Mouse (Mus musculus) heart, adult 2 months (tissue): ENCODE data around the gene Golga4. TPM values are rescaled to one million over a fixed set of nuclear protein-coding genes. Genes with fewer than 3 reads are reported as not detected.

Source experiments
- DNase-seq, 2 experiments: peaks; one replicate each; pipeline ENCODE4 v3.0.0; 2021
- H3K27ac ChIP-seq: fragments of 200-600 bp; 2 replicates; pipeline ENCODE4 v1.8.1; 2022
- H3K27me3 ChIP-seq: fragments of 200-500 bp; 2 replicates; pipeline ENCODE4 v1.6.1; 2012; ENCODE audit warnings: mild to moderate bottlenecking, low read length, inconsistent platforms, mixed read lengths; ENCODE audit not compliant: control insufficient read depth, insufficient read depth
- H3K36me3 ChIP-seq: fragments of 200-500 bp; 2 replicates; pipeline ENCODE4 v1.6.1; 2012; ENCODE audit warnings: low read length, inconsistent platforms; ENCODE audit not compliant: control insufficient read depth, insufficient read depth
- H3K4me1 ChIP-seq: fragments of 200-500 bp; 2 replicates; pipeline ENCODE4 v1.6.1; 2011; ENCODE audit warnings: low read length; ENCODE audit not compliant: control insufficient read depth, insufficient read depth
- H3K4me3 ChIP-seq: fragments of 200-600 bp; 2 replicates; pipeline ENCODE4 v1.8.1; 2022
- H3K79me2 ChIP-seq: fragments of 200-500 bp; replicated peaks from 2 replicates; pipeline ENCODE4 v1.6.1; 2012; ENCODE audit warnings: mild to moderate bottlenecking, inconsistent platforms, low read length, moderate library complexity, mixed read lengths; ENCODE audit not compliant: control insufficient read depth, insufficient read depth
- H3K9ac ChIP-seq: fragments of 200-500 bp; 2 replicates; pipeline ENCODE4 v1.6.1; 2012; ENCODE audit warnings: low read depth, mild to moderate bottlenecking, control low read depth, inconsistent platforms, low read length, mixed read lengths
- CTCF ChIP-seq: fragments of 200-600 bp; IDR thresholded peaks from 2 replicates; pipeline ENCODE4 v1.8.1; 2022; ENCODE audit warnings: antibody characterized with exemption, mild to moderate bottlenecking, moderate library complexity
- EP300 ChIP-seq: fragments of 200-500 bp; IDR thresholded peaks from 2 replicates; pipeline ENCODE4 v1.6.1; 2011; ENCODE audit warnings: low read depth, low read length, control low read depth; ENCODE audit not compliant: insufficient read depth
- POLR2A ChIP-seq: fragments of 200-500 bp; IDR thresholded peaks from 2 replicates; pipeline ENCODE4 v1.6.1; 2011; ENCODE audit warnings: mild to moderate bottlenecking, low read depth, low read length, control low read depth; ENCODE audit not compliant: insufficient read depth
- WGBS: fragments of 180-500 bp; shearing (Covaris S2); methylation state at CpG from one replicate; pipeline ENCODE4 v1.1.7; 2018; 5-methylcytosine and 5-hydroxymethylcytosine counted together
- intact Hi-C: fragments of 180-260 bp; cut with DNase I; formaldehyde crosslinking; loops from one replicate; pipeline ENCODE4 v1.15.1; 2025
- polyA plus RNA-seq: library from polyadenylated mRNA; depleted of rRNA; stranded (reverse); fragments of >200 nt; gene quantifications from 2 replicates; pipeline ENCODE4 v1.2.3, GENCODE M21; 2012
- total RNA-seq, 2 experiments: library from RNA; stranded (reverse); gene quantifications; 2 replicates each; pipeline ENCODE4 v1.2.3; 2021

Gene Golga4
- total and polyA plus RNA-seq, 3 experiments: 34.4 to 420 (median 350) TPM

DNA sequence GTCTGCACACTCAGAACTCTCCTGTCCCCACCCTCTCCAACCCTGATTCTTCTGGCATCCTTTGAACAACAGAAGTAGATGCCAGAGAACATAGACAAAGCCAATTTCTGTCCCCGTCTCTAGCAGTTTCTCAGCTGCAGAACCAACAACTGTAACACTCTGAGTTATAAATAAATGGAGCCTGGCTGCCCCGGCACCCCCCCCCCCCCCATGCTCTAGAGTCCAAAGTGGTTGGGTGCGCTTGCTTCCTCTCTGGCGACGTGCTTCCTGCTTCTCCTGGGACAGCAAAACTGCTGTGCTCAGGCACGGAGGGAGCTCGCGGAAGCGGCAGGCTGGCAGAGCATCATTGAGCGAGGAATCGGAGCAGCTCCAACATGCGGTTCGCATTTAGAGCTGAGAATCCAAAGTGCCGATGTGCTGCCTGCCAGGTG is 105.1 kb downstream of the Golga4 start:
- WGBS: 2% methylated on average over 14 of the region's 14 CpGs
- DNase-seq: peak; percentile 75 to 83
- Histone ChIP-seq H3K4me3 (peak overlapping the region; percentile 35), H3K36me3 (no peaks in the 10 kb centered on the region; the same call in 1 of the 2 replicates), H3K27me3 (no peaks in the 10 kb centered on the region), H3K9ac (peak overlapping the region; percentile 63), H3K79me2 (no peaks in the 10 kb centered on the region), H3K27ac (peak overlapping the region; percentile 87), H3K4me1 (peaks cover 19% of the 10 kb centered on the region)
- TF ChIP-seq CTCF: no peak
- peak; percentile 56; the same call in 1 of the 2 replicates for TF ChIP-seq EP300
- peak; percentile 81 for TF ChIP-seq POLR2A
- intact Hi-C loops: loop anchor here (5.0 kb wide), 1 partner anchor 36 kb away; no protein-coding TSS in a partner anchor

DNA sequence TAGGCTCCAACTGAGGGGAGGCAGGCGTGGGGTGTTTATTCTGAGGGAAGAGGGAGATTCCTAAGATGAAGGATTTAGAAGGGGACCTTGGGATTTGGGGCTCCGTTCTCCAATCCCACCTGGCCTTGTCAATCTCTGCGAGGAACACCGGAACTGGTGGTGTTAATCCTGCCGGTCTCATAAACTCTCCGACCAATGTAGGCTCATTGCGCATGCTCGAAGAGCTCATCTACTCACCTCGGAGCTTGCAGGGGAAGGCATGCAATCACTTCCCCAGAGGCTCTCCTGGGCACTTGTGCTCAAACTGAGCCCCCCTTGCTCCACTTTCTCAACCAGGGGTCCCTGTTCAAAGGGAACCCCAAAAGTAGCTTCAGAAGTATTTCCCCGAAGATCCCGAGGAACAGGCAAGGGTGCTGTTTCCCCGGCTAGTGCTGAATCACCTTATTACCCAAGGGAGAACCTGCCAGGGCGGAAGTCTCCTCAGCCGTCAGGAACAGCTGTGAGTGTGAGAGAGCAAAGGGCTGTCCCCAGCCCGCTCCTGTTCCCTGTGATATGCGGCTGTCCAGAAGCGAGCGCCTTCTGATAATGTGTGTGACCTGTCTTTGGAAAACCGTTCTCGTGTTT is 106.0 kb downstream of the Golga4 start:
- H3K9ac ChIP-seq: peak overlapping the region; percentile 9
- H3K4me1 ChIP-seq: peaks cover 19% of the 10 kb centered on the region
- WGBS: 44% methylated on average over 20 of the region's 20 CpGs
- H3K79me2 ChIP-seq: no peaks in the 10 kb centered on the region
- H3K27me3 ChIP-seq: no peaks in the 10 kb centered on the region
- TF ChIP-seq POLR2A: 0 out of 2 replicates have a peak, but pooled peaks have one; percentile 40
- TF ChIP-seq EP300: no peak
- TF ChIP-seq CTCF: no peak
- H3K36me3 ChIP-seq: no peaks in the 10 kb centered on the region; the same call in 1 of the 2 replicates
- peak; percentile 52 to 57 for DNase-seq
- intact Hi-C loops: loop anchor here (5.0 kb wide), 1 partner anchor 35 kb away; no protein-coding TSS in a partner anchor
- peak overlapping the region; percentile 87 for H3K27ac ChIP-seq
- peak overlapping the region; percentile 35 for H3K4me3 ChIP-seq

DNA sequence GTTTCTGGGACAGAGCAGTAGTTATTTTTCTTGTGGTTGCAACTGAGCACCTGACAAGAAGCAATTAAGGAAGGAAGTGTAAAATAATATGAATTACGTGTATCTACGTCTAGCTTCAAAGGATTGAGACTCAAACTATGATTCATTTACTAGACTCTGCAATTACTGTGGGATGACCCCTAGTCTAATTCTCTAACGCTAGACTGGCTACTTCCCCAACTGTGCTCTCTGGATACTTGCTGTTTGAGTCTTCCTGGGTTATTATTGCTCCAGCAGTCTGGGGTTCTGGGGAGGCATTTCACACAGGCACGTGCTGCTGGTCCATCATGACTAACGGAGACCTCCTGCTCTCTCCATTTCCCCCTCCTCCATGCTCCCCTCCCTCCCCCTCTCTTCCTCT is 111.2 kb downstream of the Golga4 start:
- 67% methylated on average over 5 of the region's 5 CpGs for WGBS
- intact Hi-C loops: no loop called here

DNA sequence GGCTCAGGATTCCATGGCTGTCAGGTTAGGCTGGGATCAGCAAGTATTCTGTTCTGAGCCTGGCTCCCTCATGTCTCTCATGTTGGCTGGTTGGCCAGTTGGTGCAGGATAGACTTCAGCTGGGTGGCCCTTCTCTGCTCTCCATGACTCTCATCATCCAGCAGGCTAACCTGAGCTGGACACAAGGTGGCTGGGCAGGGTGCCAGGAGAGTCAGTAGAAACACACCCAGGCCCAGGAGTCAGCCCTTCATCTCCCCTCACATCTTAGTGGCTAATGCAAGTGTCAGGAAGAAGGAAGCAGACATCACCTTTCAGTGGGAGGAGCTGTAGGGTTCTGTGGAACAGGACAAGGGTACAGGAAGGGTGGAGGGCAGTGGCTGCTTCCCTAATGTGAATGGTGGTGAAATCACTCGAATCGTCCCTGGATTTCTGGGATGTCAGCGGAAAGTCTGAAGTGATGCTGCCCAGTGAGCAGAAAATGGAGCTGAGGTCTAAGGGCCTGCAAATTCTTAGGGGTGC is 112.7 kb downstream of the Golga4 start:
- Histone ChIP-seq H3K79me2 (no peaks in the 10 kb centered on the region), H3K4me1 (peaks cover 10% of the 10 kb centered on the region), H3K27me3 (no peaks in the 10 kb centered on the region), H3K36me3 (no peaks in the 10 kb centered on the region), H3K27ac (no peak overlapping the region), H3K4me3 (no peak overlapping the region), H3K9ac (no peak overlapping the region)
- DNase-seq: peak in 1 of 2 experiments; percentile 27
- intact Hi-C loops: no loop called here
- TF ChIP-seq EP300 (no peak), POLR2A (no peak), CTCF (no peak)
- 56% methylated on average over 3 of the region's 3 CpGs for WGBS

More for the DNA sequence above, 111.2 kb downstream of the Golga4 start:
- Histone ChIP-seq H3K4me3 (no peak overlapping the region), H3K36me3 (no peaks in the 10 kb centered on the region), H3K27me3 (no peaks in the 10 kb centered on the region), H3K79me2 (no peaks in the 10 kb centered on the region), H3K4me1 (peaks cover 11% of the 10 kb centered on the region), H3K27ac (no peak overlapping the region), H3K9ac (no peak overlapping the region)
- TF ChIP-seq CTCF (no peak), POLR2A (no peak), EP300 (no peak)
- no peak for DNase-seq

DNA sequence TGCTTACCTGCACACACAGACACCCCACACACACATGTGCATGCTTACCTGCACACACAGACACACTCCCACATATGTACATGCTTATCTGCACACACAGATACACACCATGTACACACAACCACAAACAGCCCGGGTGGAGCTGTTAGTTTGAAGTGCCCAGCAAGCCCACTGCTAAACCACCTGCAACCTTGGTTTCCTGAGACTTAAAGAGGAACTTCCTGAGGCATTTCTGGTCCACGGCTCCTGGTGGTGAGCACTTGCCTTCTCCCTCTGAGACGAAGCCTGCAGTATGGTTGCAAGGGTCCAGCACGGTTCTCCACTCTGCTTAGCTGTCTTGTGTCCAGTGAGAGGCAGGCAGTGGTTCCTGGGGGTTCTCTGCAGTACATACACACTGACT is 114.7 kb downstream of the Golga4 start:
- H3K4me3 ChIP-seq: no peak overlapping the region
- no peaks in the 10 kb centered on the region for H3K36me3 ChIP-seq
- no peak for DNase-seq
- 65% methylated on average over 4 of the region's 4 CpGs for WGBS
- no peak overlapping the region for H3K9ac ChIP-seq
- TF ChIP-seq POLR2A (no peak), EP300 (no peak), CTCF (no peak)
- peaks cover 8% of the 10 kb centered on the region for H3K4me1 ChIP-seq
- H3K27me3 ChIP-seq: no peaks in the 10 kb centered on the region
- intact Hi-C loops: no loop called here
- no peak overlapping the region for H3K27ac ChIP-seq
- H3K79me2 ChIP-seq: no peaks in the 10 kb centered on the region

DNA sequence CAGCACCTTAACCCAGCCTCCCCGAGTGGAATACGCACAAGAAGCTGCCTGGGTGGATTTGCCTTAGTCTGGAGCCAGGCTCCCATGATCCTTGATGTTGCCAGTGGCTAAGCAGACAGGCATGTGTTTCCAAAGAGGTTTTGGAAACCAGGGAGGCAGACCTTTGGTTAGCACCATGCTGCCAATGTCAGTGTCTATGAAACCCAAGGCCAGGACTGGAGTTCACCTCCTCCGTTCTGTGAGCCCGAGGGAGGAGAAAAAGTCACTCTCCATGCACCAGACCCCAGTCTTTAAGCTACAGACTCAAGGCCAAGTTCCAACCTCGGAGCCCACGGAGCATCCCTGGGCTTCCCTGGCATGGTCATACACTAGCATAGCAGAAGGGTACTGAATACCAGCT is 115.6 kb downstream of the Golga4 start:
- Histone ChIP-seq H3K27ac (no peak overlapping the region), H3K4me1 (peaks cover 8% of the 10 kb centered on the region), H3K27me3 (no peaks in the 10 kb centered on the region), H3K9ac (no peak overlapping the region), H3K4me3 (no peak overlapping the region), H3K36me3 (no peaks in the 10 kb centered on the region), H3K79me2 (no peaks in the 10 kb centered on the region)
- TF ChIP-seq POLR2A: no peak
- TF ChIP-seq EP300: no peak
- intact Hi-C loops: no loop called here
- 80% methylated on average over 6 of the region's 6 CpGs for WGBS
- no peak for DNase-seq
